Mouse (Mus musculus): ENCODE measurements around the gene Cerk. TPM values are rescaled to one million over a fixed set of nuclear protein-coding genes. Genes with fewer than 3 reads are reported as not detected.
"Not testable (repeated sequence)": the region's sequence is repeated elsewhere in the genome, so short reads cannot be mapped to it uniquely, and the experiment has no call there.

Cerk gene
- total and polyA plus RNA-seq, 3 experiments, result 2.5 to 10.3 (median 4.4) TPM

GRCm38 (mm10) chr15:86200169-86200568 lies 14.2 kb upstream of the Cerk start:
- peaks cover 15 to 40% of the 10 kb centered on the region in 2 experiments for H3K4me1 ChIP-seq (ENCODE audit: control insufficient read depth in 1 of 2, insufficient read depth in 2 of 2)
- no peak overlapping the region for H3K9ac ChIP-seq (ENCODE audit: insufficient read depth, low read depth)
- no peaks in the 10 kb centered on the region for H3K9me3 ChIP-seq (replicated peaks; ENCODE audit: low read length)
- dilution Hi-C loops (cut with MboI; ENCODE audit: extremely low pct_ligation_motif_present, extremely low pct_unique_long_range_greater_than_20kb, low sequenced_read_pairs), result no loop called here
- DNase-seq (ENCODE audit: extremely low read depth), result no peak
- H3K36me3 ChIP-seq (replicated peaks in 1 of 2; ENCODE audit: control insufficient read depth in 1 of 2, insufficient read depth in 1 of 2, low read length in 1 of 2), result no peaks in the 10 kb centered on the region
- no peak overlapping the region for H3K27ac ChIP-seq (ENCODE audit: insufficient read depth, low read depth)
- H3K4me2 ChIP-seq (ENCODE audit: insufficient read depth, low read depth, poor library complexity, severe bottlenecking), result no peak overlapping the region
- H3K4me3 ChIP-seq (replicated peaks in 1 of 3; ENCODE audit: low read depth in 2 of 3, low read length in 2 of 3, poor library complexity in 1 of 3), result no peak overlapping the region
- no peaks in the 10 kb centered on the region for H3K79me2 ChIP-seq (replicated peaks; ENCODE audit: control insufficient read depth, extremely low read depth, insufficient read depth, poor library complexity, severe bottlenecking)
- in situ Hi-C loops (cut with MboI; ENCODE audit: low pct_ligation_motif_present, low pct_unique_long_range_greater_than_20kb, low sequenced_read_pairs), result no loop called here
- peaks cover 20% of the 10 kb centered on the region for H3K27me3 ChIP-seq (replicated peaks)
- TF ChIP-seq JUND (conservative IDR thresholded peaks at IDR 0.05; ENCODE audit: low read depth, low read length) (no peak), RCOR1 (conservative IDR thresholded peaks at IDR 0.05; ENCODE audit: low read depth, low read length) (no peak), USF2 (conservative IDR thresholded peaks at IDR 0.05; ENCODE audit: low read depth, low read length) (no peak), GABPA (IDR thresholded peaks at IDR 0.05; ENCODE audit: insufficient replicate concordance, low read depth, low read length) (no peak), MEF2A (IDR thresholded peaks at IDR 0.05; ENCODE audit: borderline replicate concordance, low read depth, low read length) (no peak), MAX (IDR thresholded peaks at IDR 0.05; ENCODE audit: low read length) (no peak), CHD2 (IDR thresholded peaks at IDR 0.05; ENCODE audit: low read length) (no peak), ZMIZ1 (IDR thresholded peaks at IDR 0.05; ENCODE audit: low read depth, low read length) (no peak)

DNA sequence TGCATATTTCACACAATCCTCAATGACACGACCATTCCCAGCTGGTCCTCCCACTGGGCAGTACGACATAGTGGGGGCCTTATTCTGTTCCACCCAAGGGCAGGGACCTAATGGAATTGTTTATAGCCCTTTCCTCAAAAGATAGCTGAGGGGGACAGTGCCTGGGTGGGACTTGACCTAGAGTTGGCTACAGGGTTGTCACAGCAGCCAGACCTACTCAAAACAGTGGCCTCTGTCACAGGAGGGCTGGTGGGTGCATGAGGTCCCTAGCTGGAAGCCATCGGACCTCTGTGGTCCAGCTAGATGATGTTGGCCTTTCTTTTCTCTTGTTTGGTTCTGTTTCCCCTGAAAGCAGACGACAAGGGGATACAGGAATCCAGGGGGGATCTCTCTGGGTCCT lies 13.5 kb upstream of the Cerk start:
- dilution Hi-C loops (cut with MboI; ENCODE audit: extremely low pct_ligation_motif_present, extremely low pct_unique_long_range_greater_than_20kb, low sequenced_read_pairs) (no loop called here), in situ Hi-C loops (cut with MboI; ENCODE audit: low pct_ligation_motif_present, low pct_unique_long_range_greater_than_20kb, low sequenced_read_pairs) (no loop called here)
- Histone ChIP-seq H3K9me3 (replicated peaks; ENCODE audit: low read length) (no peaks in the 10 kb centered on the region), H3K27me3 (replicated peaks) (peaks cover 20% of the 10 kb centered on the region), H3K79me2 (replicated peaks; ENCODE audit: control insufficient read depth, extremely low read depth, insufficient read depth, poor library complexity, severe bottlenecking) (no peaks in the 10 kb centered on the region), H3K9ac (ENCODE audit: insufficient read depth, low read depth) (no peak overlapping the region), H3K4me1 (ENCODE audit: control insufficient read depth in 1 of 2, insufficient read depth in 2 of 2) (peaks cover 15 to 40% of the 10 kb centered on the region in 2 experiments), H3K27ac (ENCODE audit: insufficient read depth, low read depth) (no peak overlapping the region), H3K4me2 (ENCODE audit: insufficient read depth, low read depth, poor library complexity, severe bottlenecking) (no peak overlapping the region), H3K4me3 (replicated peaks in 1 of 3; ENCODE audit: low read depth in 2 of 3, low read length in 2 of 3, poor library complexity in 1 of 3) (no peak overlapping the region), H3K36me3 (replicated peaks in 1 of 2; ENCODE audit: control insufficient read depth in 1 of 2, insufficient read depth in 1 of 2, low read length in 1 of 2) (no peaks in the 10 kb centered on the region)
- DNase-seq (ENCODE audit: extremely low read depth), result no peak
- TF ChIP-seq ELF1 (IDR thresholded peaks at IDR 0.05; ENCODE audit: low read depth, low read length) (no peak), ETS1 (conservative IDR thresholded peaks at IDR 0.05; ENCODE audit: low read depth, low read length) (no peak), CHD1 (IDR thresholded peaks at IDR 0.05; ENCODE audit: low read depth, low read length) (no peak), MAX (IDR thresholded peaks at IDR 0.05; ENCODE audit: low read length) (no peak), KAT2A (IDR thresholded peaks at IDR 0.05; ENCODE audit: insufficient replicate concordance, low read length) (no peak)

- H3K79me2 ChIP-seq (replicated peaks; ENCODE audit: control insufficient read depth, extremely low read depth, insufficient read depth, poor library complexity, severe bottlenecking), result no peaks in the 10 kb centered on the region
- in situ Hi-C loops (cut with MboI; ENCODE audit: low pct_ligation_motif_present, low pct_unique_long_range_greater_than_20kb, low sequenced_read_pairs) (no loop called here), dilution Hi-C loops (cut with MboI; ENCODE audit: extremely low pct_ligation_motif_present, extremely low pct_unique_long_range_greater_than_20kb, low sequenced_read_pairs) (no loop called here)
- no peak overlapping the region for H3K9ac ChIP-seq (ENCODE audit: insufficient read depth, low read depth)
- H3K4me2 ChIP-seq (ENCODE audit: insufficient read depth, low read depth, poor library complexity, severe bottlenecking), result no peak overlapping the region
- H3K9me3 ChIP-seq (replicated peaks; ENCODE audit: low read length), result no peaks in the 10 kb centered on the region
- H3K4me3 ChIP-seq (replicated peaks in 1 of 3; ENCODE audit: low read depth in 2 of 3, low read length in 2 of 3, poor library complexity in 1 of 3), result no peak overlapping the region
- DNase-seq (ENCODE audit: extremely low read depth), result no peak
- H3K27me3 ChIP-seq (replicated peaks), result peaks cover 20% of the 10 kb centered on the region
- peaks cover 15 to 36% of the 10 kb centered on the region in 2 experiments for H3K4me1 ChIP-seq (ENCODE audit: control insufficient read depth in 1 of 2, insufficient read depth in 2 of 2)
- TF ChIP-seq MAZ (IDR thresholded peaks at IDR 0.05; ENCODE audit: low read depth, low read length), result no peak
- no peak for TF ChIP-seq USF2 (conservative IDR thresholded peaks at IDR 0.05; ENCODE audit: low read depth, low read length)
- no peak for TF ChIP-seq SIN3A (IDR thresholded peaks at IDR 0.05; ENCODE audit: low read length)
- TF ChIP-seq TBP (conservative IDR thresholded peaks at IDR 0.05; ENCODE audit: low read depth, low read length), result no peak
- TF ChIP-seq MAX (IDR thresholded peaks at IDR 0.05; ENCODE audit: low read length), result no peak
- no peak for TF ChIP-seq MYC (IDR thresholded peaks at IDR 0.05; ENCODE audit: low read depth, low read length)
- no peak for TF ChIP-seq POLR2A (IDR thresholded peaks at IDR 0.05; ENCODE audit: low read depth, low read length)
- TF ChIP-seq ETS1 (conservative IDR thresholded peaks at IDR 0.05; ENCODE audit: low read depth, low read length), result 0 out of 2 replicates have a peak, but pooled peaks have one; percentile 11
- H3K27ac ChIP-seq (ENCODE audit: insufficient read depth, low read depth), result no peak overlapping the region
- H3K36me3 ChIP-seq (replicated peaks in 1 of 2; ENCODE audit: control insufficient read depth in 1 of 2, insufficient read depth in 1 of 2, low read length in 1 of 2), result no peaks in the 10 kb centered on the region
Measured at GRCm38 (mm10) chr15:86199052-86199451, 13.1 kb upstream of the Cerk start.

DNA sequence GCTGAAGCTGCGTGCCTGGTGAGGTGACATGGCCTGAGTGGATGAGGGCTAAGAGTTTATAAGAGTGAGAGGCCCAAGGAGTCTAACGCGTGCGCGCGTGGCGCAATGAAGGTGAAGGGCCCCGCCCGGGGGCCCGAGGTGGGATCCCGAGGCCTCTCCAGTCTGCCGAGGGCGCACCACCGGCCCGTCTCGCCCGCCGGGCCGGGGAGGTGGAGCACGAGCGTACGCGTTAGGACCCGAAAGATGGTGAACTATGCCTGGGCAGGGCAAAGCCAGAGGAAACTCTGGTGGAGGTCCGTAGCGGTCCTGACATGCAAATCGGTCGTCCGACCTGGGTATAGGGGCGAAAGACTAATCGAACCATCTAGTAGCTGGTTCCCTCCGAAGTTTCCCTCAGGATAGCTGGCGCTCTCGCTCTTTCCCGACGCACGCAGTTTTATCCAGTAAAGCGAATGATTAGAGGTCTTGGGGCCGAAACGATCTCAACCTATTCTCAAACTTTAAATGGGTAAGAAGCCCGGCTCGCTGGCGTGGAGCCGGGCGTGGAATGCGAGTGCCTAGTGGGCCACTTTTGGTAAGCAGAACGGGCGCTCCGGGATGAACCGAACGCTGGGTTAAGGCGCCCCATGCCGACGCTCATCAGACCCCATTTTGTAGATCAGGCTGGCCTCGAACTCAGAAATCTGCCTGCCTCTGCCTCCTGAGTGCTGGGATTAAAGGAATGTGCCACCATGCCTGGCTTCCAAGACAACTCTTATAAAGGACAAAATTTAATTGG lies 8.9 kb upstream of the Cerk start:
- H3K4me3 ChIP-seq (replicated peaks in 1 of 3; ENCODE audit: low read depth in 2 of 3, low read length in 2 of 3, poor library complexity in 1 of 3); H3K9me3 ChIP-seq (replicated peaks; ENCODE audit: low read length); H3K79me2 ChIP-seq (replicated peaks; ENCODE audit: control insufficient read depth, extremely low read depth, insufficient read depth, poor library complexity, severe bottlenecking); in situ Hi-C loops (cut with MboI; ENCODE audit: low pct_ligation_motif_present, low pct_unique_long_range_greater_than_20kb, low sequenced_read_pairs); DNase-seq (ENCODE audit: extremely low read depth); H3K36me3 ChIP-seq (replicated peaks in 1 of 2; ENCODE audit: control insufficient read depth in 1 of 2, insufficient read depth in 1 of 2, low read length in 1 of 2); dilution Hi-C loops (cut with MboI; ENCODE audit: extremely low pct_ligation_motif_present, extremely low pct_unique_long_range_greater_than_20kb, low sequenced_read_pairs); H3K4me2 ChIP-seq (ENCODE audit: insufficient read depth, low read depth, poor library complexity, severe bottlenecking); H3K27ac ChIP-seq (ENCODE audit: insufficient read depth, low read depth); H3K9ac ChIP-seq (ENCODE audit: insufficient read depth, low read depth): not testable (repeated sequence)
- peaks cover 11 to 14% of the 10 kb centered on the region in 2 experiments for H3K4me1 ChIP-seq (ENCODE audit: control insufficient read depth in 1 of 2, insufficient read depth in 2 of 2)
- peaks cover 25% of the 10 kb centered on the region for H3K27me3 ChIP-seq (replicated peaks)

Measured in CH12.LX (cell line).